ENCODE assay signal across 16 mouse cellular contexts in the genomic region with DNA sequence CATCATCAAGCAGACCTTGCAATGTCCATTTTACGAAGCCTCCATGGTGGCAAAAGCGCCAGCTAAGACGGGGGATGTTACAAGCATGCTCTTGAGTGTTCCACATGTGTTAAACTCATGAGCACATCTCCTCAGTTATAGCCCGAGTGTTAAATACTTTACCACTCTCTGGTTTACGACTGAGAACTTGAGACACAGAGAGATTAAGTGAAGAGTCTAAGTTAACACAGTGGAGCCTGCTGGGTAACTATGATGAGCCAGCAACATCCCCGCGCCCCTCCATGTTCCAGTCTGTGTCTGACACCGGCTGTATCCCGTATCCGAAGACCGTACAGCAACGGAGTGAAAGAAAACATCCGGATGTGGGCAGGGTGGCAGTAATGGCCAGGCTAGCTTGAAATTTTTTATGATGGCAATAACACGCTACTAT.
DNase-seq lines count a peak whose midpoint lies in the region; ATAC-seq and TF ChIP-seq lines count a peak whose summit lies in the region.
"Had no signal": no experiment of that assay in that cellular context is flagged by ENCODE, and none has a peak within 500 bp of the region (broad histone marks: within the 10 kb centered on the region; RNA-seq: fewer than 3 reads in every experiment).

No protein-coding gene starts in this region.

- H3K4me3 ChIP-seq in kidney, postnatal 0 days (replicated peaks; ENCODE audit: low read depth, low read length): no peak overlapping the region
- H3K4me3 ChIP-seq in kidney, adult 2 months (ENCODE audit: insufficient read depth, low read depth, low read length): no peak overlapping the region
- H3K4me3 ChIP-seq in limb, embryonic 11.5 days (ENCODE audit: low read depth, low read length): no peak overlapping the region
- H3K4me3 ChIP-seq in neural tube, embryonic 13.5 days: no peak overlapping the region
- H3K4me3 ChIP-seq: heart, embryonic 12.5 days had no signal

- H3K4me1 ChIP-seq in kidney, postnatal 0 days (replicated peaks; ENCODE audit: insufficient read depth, low read length): no peaks in the 10 kb centered on the region
- no peaks in the 10 kb centered on the region for H3K4me1 ChIP-seq in kidney, adult 2 months (ENCODE audit: control insufficient read depth, insufficient read depth, low read length)
- peaks cover 6% of the 10 kb centered on the region; the same call in 1 of the 2 replicates for H3K4me1 ChIP-seq in limb, embryonic 11.5 days (ENCODE audit: control insufficient read depth, insufficient read depth, low read length)
- peaks cover 15% of the 10 kb centered on the region for H3K4me1 ChIP-seq in neural tube, embryonic 13.5 days (replicated peaks)
- H3K4me1 ChIP-seq: heart, embryonic 12.5 days had no signal

- peak overlapping the region; percentile 31 for H3K4me2 ChIP-seq in kidney, postnatal 0 days (ENCODE audit: low read length)
- peak overlapping the region; percentile 25; the same call in 1 of the 2 replicates for H3K4me2 ChIP-seq in limb, embryonic 11.5 days (ENCODE audit: low read depth, severe bottlenecking)
- peak overlapping the region; percentile 41 for H3K4me2 ChIP-seq in neural tube, embryonic 13.5 days
- H3K4me2 ChIP-seq: heart, embryonic 12.5 days had no signal

- no peak for TF ChIP-seq POLR2A in kidney, adult 2 months (IDR thresholded peaks at IDR 0.05; ENCODE audit: low read depth, low read length)

- no peak overlapping the region for H3K9ac ChIP-seq in kidney, postnatal 0 days (ENCODE audit: low read depth, low read length)
- H3K9ac ChIP-seq in limb, embryonic 11.5 days (ENCODE audit: low read length): no peak overlapping the region
- 0 out of 2 replicates have a peak overlapping the region, but pooled peaks have one; percentile 43 for H3K9ac ChIP-seq in neural tube, embryonic 13.5 days
- H3K9ac ChIP-seq: heart, embryonic 12.5 days; liver, embryonic 14.5 days had no signal

- TF ChIP-seq CTCF in kidney, postnatal 0 days (IDR thresholded peaks at IDR 0.05; ENCODE audit: low read depth): no peak
- no peak for TF ChIP-seq CTCF in kidney, adult 2 months (conservative IDR thresholded peaks at IDR 0.05; ENCODE audit: insufficient read depth, insufficient read length, low read depth, low read length)

- peak; percentile 53 for DNase-seq in kidney, postnatal 0 days (ENCODE audit: low spot score)
- no peak for DNase-seq in kidney, adult 2 months
- peak; percentile 86 for DNase-seq in forelimb bud, embryonic 11.5 days (ENCODE audit: low read depth, low spot score)
- DNase-seq in limb, embryonic 11.5 days (ENCODE audit: low spot score): peak; percentile 75
- DNase-seq in right cerebral cortex, postnatal 14 days: no peak
- DNase-seq in testis, postnatal 14 days (ENCODE audit: low spot score): no peak
- no peak for DNase-seq in layer of hippocampus, adult 9-11 months
- DNase-seq: adrenal gland, postnatal 36 days; cerebellum, postnatal 14 days; gastrocnemius, postnatal 14 days; right cerebral cortex, postnatal 25 days; thymus, postnatal 25 days had no signal

- H3K9me3 ChIP-seq in kidney, postnatal 0 days (replicated peaks; ENCODE audit: low read length): no peaks in the 10 kb centered on the region
- H3K9me3 ChIP-seq in limb, embryonic 11.5 days (ENCODE audit: control insufficient read depth, low read length): no peaks in the 10 kb centered on the region
- H3K9me3 ChIP-seq in neural tube, embryonic 13.5 days: no peaks in the 10 kb centered on the region
- H3K9me3 ChIP-seq: heart, embryonic 12.5 days had no signal

- no peak for ATAC-seq in kidney, postnatal 0 days (replicated peaks; ENCODE audit: low FRiP score, low read depth)
- ATAC-seq in limb, embryonic 11.5 days (ENCODE audit: insufficient number of reproducible peaks, low FRiP score, low TSS enrichment, low read depth): peak; percentile 69
- peak; percentile 42 for ATAC-seq in neural tube, embryonic 13.5 days (ENCODE audit: low read depth)
- ATAC-seq: forebrain, embryonic 14.5 days had no signal

- WGBS in kidney, postnatal 0 days: 11% methylated on average over 14 of the region's 14 CpGs
- WGBS in kidney, adult 2 months: 17% methylated on average over 14 of the region's 14 CpGs
- 6% methylated on average over 14 of the region's 14 CpGs for WGBS in limb, embryonic 11.5 days
- WGBS in neural tube, embryonic 13.5 days: 28% methylated on average over 14 of the region's 14 CpGs

- no peak overlapping the region for H3K27ac ChIP-seq in kidney, postnatal 0 days
- no peak overlapping the region for H3K27ac ChIP-seq in kidney, adult 2 months (ENCODE audit: insufficient read depth, low read depth, low read length)
- peak overlapping the region; percentile 76 for H3K27ac ChIP-seq in limb, embryonic 11.5 days (replicated peaks; ENCODE audit: low read depth, low read length)
- H3K27ac ChIP-seq in neural tube, embryonic 13.5 days (replicated peaks): no peak overlapping the region
- H3K27ac ChIP-seq: liver, embryonic 14.5 days had no signal

- no peaks in the 10 kb centered on the region for H3K36me3 ChIP-seq in kidney, postnatal 0 days (ENCODE audit: insufficient read depth, low read length)
- H3K36me3 ChIP-seq in kidney, adult 2 months (ENCODE audit: control insufficient read depth, insufficient read depth, low read length): no peaks in the 10 kb centered on the region
- no peaks in the 10 kb centered on the region for H3K36me3 ChIP-seq in limb, embryonic 11.5 days (ENCODE audit: control insufficient read depth, insufficient read depth, low read length)
- H3K36me3 ChIP-seq in neural tube, embryonic 13.5 days: no peaks in the 10 kb centered on the region
- H3K36me3 ChIP-seq: heart, embryonic 12.5 days had no signal

- no peaks in the 10 kb centered on the region for H3K27me3 ChIP-seq in kidney, postnatal 0 days (ENCODE audit: insufficient read depth, low read length)
- no peaks in the 10 kb centered on the region for H3K27me3 ChIP-seq in kidney, adult 2 months (replicated peaks; ENCODE audit: control insufficient read depth, insufficient read depth, low read length)
- no peaks in the 10 kb centered on the region for H3K27me3 ChIP-seq in limb, embryonic 11.5 days (ENCODE audit: control insufficient read depth, insufficient read depth, low read length)
- H3K27me3 ChIP-seq in neural tube, embryonic 13.5 days: no peaks in the 10 kb centered on the region
- H3K27me3 ChIP-seq: heart, embryonic 12.5 days had no signal

Comparison
In these comparisons a context has a peak if more than half of its experiments do, and no peak if none do; other contexts are left out.
1. DNase-seq: peak in kidney, postnatal 0 days (single experiment), forelimb bud, embryonic 11.5 days (single experiment) and limb, embryonic 11.5 days (single experiment); none in kidney, adult 2 months (single experiment), right cerebral cortex, postnatal 14 days (single experiment), testis, postnatal 14 days (single experiment) and layer of hippocampus, adult 9-11 months (single experiment).
2. Peak in every context shown above with its lines, with median percentiles within 50 percentile points of each other: H3K4me2 ChIP-seq.